Mouse (Mus musculus): ENCODE measurements around the gene Zbtb42. TPM values are rescaled to one million over a fixed set of nuclear protein-coding genes. Genes with fewer than 3 reads are reported as not detected.

Gene Zbtb42
- polyA plus RNA-seq, 1 experiment from 2014 or later = 4.7 TPM

DNA sequence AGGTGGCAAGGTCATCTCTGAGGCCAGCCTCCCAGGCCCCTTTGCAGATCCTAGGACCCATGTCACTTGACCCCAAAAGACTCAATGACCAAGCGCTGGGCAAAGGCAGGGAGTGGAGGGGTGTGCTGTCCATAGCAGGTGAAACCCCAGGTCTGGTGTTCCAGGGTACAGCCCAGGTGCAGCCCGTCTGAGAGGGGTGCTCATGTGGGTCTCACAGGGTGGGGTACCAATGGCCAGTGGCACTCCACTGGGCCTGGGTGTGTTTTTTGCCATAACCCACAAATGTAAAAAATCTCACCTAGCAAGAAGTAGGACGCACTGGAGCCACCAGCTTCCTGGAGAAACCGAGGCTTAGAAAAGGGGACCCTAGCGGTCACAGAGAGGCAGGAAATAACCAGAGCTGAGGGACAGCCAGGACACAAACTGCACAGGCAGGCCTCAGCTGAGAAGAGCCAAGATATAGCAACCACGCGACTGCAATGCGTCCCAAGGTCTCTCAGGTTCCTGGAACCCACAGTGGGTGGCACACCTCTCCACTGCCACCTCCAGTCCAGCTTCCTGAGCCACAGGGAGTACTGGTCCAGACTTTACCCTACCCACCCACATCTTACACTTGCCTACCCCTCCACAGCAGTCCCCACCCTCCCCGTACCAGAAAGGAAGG is 12.6 kb upstream of the Zbtb42 start:
- 89% methylated on average over 9 of the region's 9 CpGs for WGBS
- Histone ChIP-seq H3K36me3 (replicated peaks; ENCODE audit: control insufficient read depth, insufficient read depth) (peaks cover 71% of the 10 kb centered on the region), H3K4me3 (replicated peaks; ENCODE audit: low read length) (no peak overlapping the region), H3K27me3 (ENCODE audit: control insufficient read depth, insufficient read depth, low read length) (no peaks in the 10 kb centered on the region), H3K4me1 (replicated peaks; ENCODE audit: control insufficient read depth, insufficient read depth, low read length) (peaks cover 60% of the 10 kb centered on the region), H3K27ac (peak overlapping the region; percentile 88), H3K9me3 (ENCODE audit: control insufficient read depth, low read length) (no peaks in the 10 kb centered on the region), H3K9ac (peak overlapping the region; percentile 9; the same call in 1 of the 2 replicates), H3K4me2 (replicated peaks) (peak overlapping the region; percentile 27; the same call in 1 of the 2 replicates)
- ATAC-seq (ENCODE audit: low FRiP score) = no peak
- DNase-seq (ENCODE audit: low spot score) = no peak

DNA sequence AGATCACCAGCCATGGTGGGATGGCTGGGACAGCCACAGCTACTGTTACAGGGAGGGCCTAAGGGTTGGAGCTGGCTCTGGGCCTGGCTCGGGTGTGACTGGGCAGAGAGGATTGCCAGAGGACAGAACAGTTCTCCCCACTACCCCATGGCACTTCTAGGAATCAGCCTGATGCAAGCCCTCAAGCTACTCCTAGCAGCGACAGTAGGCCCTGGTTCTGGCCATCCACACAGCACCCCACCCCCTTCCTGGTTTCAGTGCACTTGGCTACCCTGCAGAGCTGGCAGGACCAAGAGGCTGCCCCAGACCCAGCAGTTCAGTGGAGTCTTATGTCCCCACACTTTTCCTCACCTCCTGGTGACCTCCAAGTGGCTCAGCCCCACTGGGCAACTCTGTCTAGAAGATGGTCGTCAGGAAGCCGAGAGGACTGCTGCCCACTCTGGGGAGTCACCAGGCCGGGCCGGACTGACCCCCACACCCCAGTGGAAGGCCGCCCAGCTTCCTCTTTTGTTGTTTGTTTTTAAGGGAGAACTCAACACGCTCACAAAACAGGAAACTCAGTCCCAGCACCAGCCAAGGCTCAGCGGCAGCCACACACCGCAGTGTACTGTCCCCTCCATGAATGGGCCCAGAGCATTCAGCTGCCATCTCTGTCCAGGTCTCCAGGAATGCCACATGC is 10.9 kb upstream of the Zbtb42 start:
- DNase-seq (ENCODE audit: low spot score) (no peak), ATAC-seq (ENCODE audit: low FRiP score) (no peak)
- H3K4me3 ChIP-seq (replicated peaks; ENCODE audit: low read length) = no peak overlapping the region
- H3K9me3 ChIP-seq (ENCODE audit: control insufficient read depth, low read length) = no peaks in the 10 kb centered on the region
- no peaks in the 10 kb centered on the region for H3K27me3 ChIP-seq (ENCODE audit: control insufficient read depth, insufficient read depth, low read length)
- H3K27ac ChIP-seq = peak overlapping the region; percentile 88; the same call in 1 of the 2 replicates
- H3K4me2 ChIP-seq (replicated peaks) = no peak overlapping the region
- H3K4me1 ChIP-seq (replicated peaks; ENCODE audit: control insufficient read depth, insufficient read depth, low read length) = peaks cover 60% of the 10 kb centered on the region
- H3K36me3 ChIP-seq (replicated peaks; ENCODE audit: control insufficient read depth, insufficient read depth) = peaks cover 59% of the 10 kb centered on the region
- H3K9ac ChIP-seq = 0 out of 2 replicates have a peak overlapping the region, but pooled peaks have one; percentile 14
- WGBS = 84% methylated on average over 10 of the region's 10 CpGs

- DNase-seq (ENCODE audit: low spot score) = no peak
- 39% methylated on average over 9 of the region's 9 CpGs for WGBS
- Histone ChIP-seq H3K27ac (no peak overlapping the region), H3K4me3 (replicated peaks; ENCODE audit: low read length) (no peak overlapping the region), H3K4me1 (replicated peaks; ENCODE audit: control insufficient read depth, insufficient read depth, low read length) (peaks cover 43% of the 10 kb centered on the region), H3K9me3 (ENCODE audit: control insufficient read depth, low read length) (no peaks in the 10 kb centered on the region), H3K36me3 (replicated peaks; ENCODE audit: control insufficient read depth, insufficient read depth) (peaks cover 48% of the 10 kb centered on the region), H3K9ac (peak overlapping the region; percentile 4; the same call in 1 of the 2 replicates), H3K27me3 (ENCODE audit: control insufficient read depth, insufficient read depth, low read length) (no peaks in the 10 kb centered on the region), H3K4me2 (replicated peaks) (peak overlapping the region; percentile 79)
- no peak for ATAC-seq (ENCODE audit: low FRiP score)
Measured at GRCm38 (mm10) chr12:112670718-112671393, 7.8 kb upstream of the Zbtb42 start.

GRCm38 (mm10) chr12:112671891-112672290 is 6.7 kb upstream of the Zbtb42 start:
- ATAC-seq (ENCODE audit: low FRiP score) (no peak), DNase-seq (ENCODE audit: low spot score) (no peak)
- Histone ChIP-seq H3K27ac (no peak overlapping the region), H3K4me3 (replicated peaks; ENCODE audit: low read length) (peak overlapping the region; percentile 96), H3K4me2 (replicated peaks) (peak overlapping the region; percentile 79), H3K9me3 (ENCODE audit: control insufficient read depth, low read length) (no peaks in the 10 kb centered on the region), H3K27me3 (ENCODE audit: control insufficient read depth, insufficient read depth, low read length) (no peaks in the 10 kb centered on the region), H3K9ac (peak overlapping the region; percentile 99; the same call in 1 of the 2 replicates), H3K4me1 (replicated peaks; ENCODE audit: control insufficient read depth, insufficient read depth, low read length) (peaks cover 39% of the 10 kb centered on the region), H3K36me3 (replicated peaks; ENCODE audit: control insufficient read depth, insufficient read depth) (peaks cover 43% of the 10 kb centered on the region)
- whole genome bisulfite sequencing = 78% methylated on average over 7 of the region's 7 CpGs

GRCm38 (mm10) chr12:112672744-112673575 is 5.7 kb upstream of the Zbtb42 start:
- H3K36me3 ChIP-seq (replicated peaks; ENCODE audit: control insufficient read depth, insufficient read depth) = peaks cover 32% of the 10 kb centered on the region
- H3K9me3 ChIP-seq (ENCODE audit: control insufficient read depth, low read length) = no peaks in the 10 kb centered on the region
- ATAC-seq (ENCODE audit: low FRiP score) (0 out of 2 replicates have a peak, but pooled peaks have one; percentile 3), DNase-seq (ENCODE audit: low spot score) (no peak)
- peaks cover 37% of the 10 kb centered on the region for H3K4me1 ChIP-seq (replicated peaks; ENCODE audit: control insufficient read depth, insufficient read depth, low read length)
- H3K4me2 ChIP-seq (replicated peaks) = peak overlapping the region; percentile 79
- H3K4me3 ChIP-seq (replicated peaks; ENCODE audit: low read length) = peak overlapping the region; percentile 96
- H3K27ac ChIP-seq = peak overlapping the region; percentile 96
- 4% methylated on average over 21 of the region's 21 CpGs for WGBS
- peak overlapping the region; percentile 99 for H3K9ac ChIP-seq
- H3K27me3 ChIP-seq (ENCODE audit: control insufficient read depth, insufficient read depth, low read length) = peaks cover 3% of the 10 kb centered on the region; the same call in 1 of the 2 replicates

- Histone ChIP-seq H3K27me3 (ENCODE audit: control insufficient read depth, insufficient read depth, low read length) (peaks cover 7% of the 10 kb centered on the region; the same call in 1 of the 2 replicates), H3K4me1 (replicated peaks; ENCODE audit: control insufficient read depth, insufficient read depth, low read length) (peaks cover 43% of the 10 kb centered on the region), H3K9me3 (ENCODE audit: control insufficient read depth, low read length) (no peaks in the 10 kb centered on the region), H3K4me3 (replicated peaks; ENCODE audit: low read length) (peak overlapping the region; percentile 96), H3K36me3 (replicated peaks; ENCODE audit: control insufficient read depth, insufficient read depth) (peaks cover 26% of the 10 kb centered on the region), H3K4me2 (replicated peaks) (peak overlapping the region; percentile 79), H3K27ac (peak overlapping the region; percentile 96), H3K9ac (peak overlapping the region; percentile 99)
- ATAC-seq (ENCODE audit: low FRiP score) (0 out of 2 replicates have a peak, but pooled peaks have one; percentile 16), DNase-seq (ENCODE audit: low spot score) (no peak)
- WGBS = under 1% methylated on average over 64 of the region's 68 CpGs
Measured at GRCm38 (mm10) chr12:112673576-112674091, 5.0 kb upstream of the Zbtb42 start.

GRCm38 (mm10) chr12:112674132-112675011 is 4.3 kb upstream of the Zbtb42 start, which contains the start of gene Akt1:
Gene Akt1, minus strand, starts transcription at chr12:112674884.
- peak within 1 kb of the TSS; percentile 79 for H3K4me2 ChIP-seq (replicated peaks)
- H3K4me3 ChIP-seq (replicated peaks; ENCODE audit: low read length) = peak within 1 kb of the TSS; percentile 96
- peak within 1 kb of the TSS; percentile 96 for H3K27ac ChIP-seq
- H3K27me3 ChIP-seq (ENCODE audit: control insufficient read depth, insufficient read depth, low read length) = peaks cover 13% of the 10 kb centered on the region
- peaks cover 18% of the 10 kb centered on the region for H3K36me3 ChIP-seq (replicated peaks; ENCODE audit: control insufficient read depth, insufficient read depth)
- H3K4me1 ChIP-seq (replicated peaks; ENCODE audit: control insufficient read depth, insufficient read depth, low read length) = peaks cover 50% of the 10 kb centered on the region
- peak; percentile 21 for ATAC-seq (ENCODE audit: low FRiP score)
- DNase-seq (ENCODE audit: low spot score) = no peak
- H3K9me3 ChIP-seq (ENCODE audit: control insufficient read depth, low read length) = no peaks in the 10 kb centered on the region
- peak within 1 kb of the TSS; percentile 99 for H3K9ac ChIP-seq
- under 1% methylated on average over 36 of the region's 70 CpGs for WGBS

Data from hindbrain, embryonic 14.5 days (tissue).